Mouse (Mus musculus) spleen, adult 2 months (tissue): ENCODE data around the gene Mmp9.

Experiments used
- CTCF ChIP-seq: fragments of 200-500 bp; IDR thresholded peaks from 2 replicates; pipeline ENCODE4 v1.5.1; 2011; ENCODE audit warnings: mild to moderate bottlenecking, inconsistent platforms; ENCODE audit not compliant: insufficient read depth, insufficient read length, insufficient replicate concordance; ENCODE audit errors: extremely low read depth
- POLR2A ChIP-seq: fragments of 200-500 bp; IDR thresholded peaks from 2 replicates; pipeline ENCODE4 v1.6.1; 2011; ENCODE audit warnings: low read depth, low read length, inconsistent platforms

DNA sequence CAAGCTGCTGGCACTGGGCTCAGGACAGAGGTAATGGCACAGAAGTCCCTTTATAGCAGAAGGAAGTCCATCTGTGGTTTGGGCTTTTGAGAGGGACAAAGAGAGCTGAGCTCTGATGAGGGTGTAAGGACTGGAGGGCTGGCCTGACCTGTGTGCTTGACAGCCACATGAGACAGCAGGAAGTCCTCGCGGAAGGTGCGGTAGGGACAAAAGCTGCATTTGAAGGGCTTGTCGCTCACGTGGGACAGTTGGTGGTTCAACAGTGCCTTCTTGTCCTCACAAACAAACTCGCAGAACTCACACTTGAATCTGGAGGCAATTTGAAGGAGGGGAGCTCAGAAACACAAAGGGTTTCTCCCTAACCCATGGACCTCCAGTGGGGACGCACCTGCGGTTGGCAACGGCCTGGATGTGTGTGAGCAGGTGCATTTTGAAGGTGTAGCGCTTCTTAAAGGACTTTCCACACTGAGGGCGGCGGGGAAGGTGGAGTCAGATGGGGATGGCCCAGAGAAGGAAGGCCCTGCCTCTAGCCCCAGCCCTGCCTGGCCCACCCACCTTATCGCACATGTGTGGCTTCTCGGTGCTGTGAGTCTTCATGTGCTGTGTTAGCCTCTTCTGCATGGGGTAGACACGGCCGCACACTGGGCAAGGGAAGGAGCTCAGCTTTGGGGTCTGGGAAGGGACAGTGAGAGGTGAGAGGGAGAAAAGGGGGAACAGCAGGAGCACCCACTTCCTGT, 40.7 kb upstream of the Mmp9 start:
- TF ChIP-seq CTCF (no peak), POLR2A (no peak)
